Mouse (Mus musculus): ENCODE results near the gene Vmn1r5.
A peak's percentile ranks its signal among the peaks of the same experiment; 100 is the strongest.
"Not testable (repeated sequence)": the region's sequence is repeated elsewhere in the genome, so short reads cannot be mapped to it uniquely, and the experiment has no call there.

Gene Vmn1r5

DNA sequence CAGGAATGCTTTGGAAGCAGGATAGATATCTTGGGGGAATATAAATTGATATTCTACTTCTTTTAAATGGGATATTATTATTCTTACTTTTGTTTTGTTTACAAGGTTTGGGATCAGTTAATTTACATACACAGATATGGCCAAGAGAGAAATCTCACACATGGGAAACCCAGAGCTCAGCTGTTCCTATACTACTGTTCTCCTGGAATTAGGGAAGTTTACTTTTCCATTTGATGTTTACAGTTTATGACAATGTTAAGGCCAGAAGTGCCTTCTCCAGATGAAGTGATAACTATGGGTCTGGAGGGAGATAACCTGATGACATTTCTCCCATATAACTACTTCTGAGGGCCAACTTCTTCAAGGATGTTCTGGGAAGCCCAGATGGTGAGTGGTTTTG, at the start of gene Vmn1r5:
Gene Vmn1r5 (plus strand): TSS at position 301 of the 400 bp plus-strand sequence.
- DNase-seq = no peak

DNA sequence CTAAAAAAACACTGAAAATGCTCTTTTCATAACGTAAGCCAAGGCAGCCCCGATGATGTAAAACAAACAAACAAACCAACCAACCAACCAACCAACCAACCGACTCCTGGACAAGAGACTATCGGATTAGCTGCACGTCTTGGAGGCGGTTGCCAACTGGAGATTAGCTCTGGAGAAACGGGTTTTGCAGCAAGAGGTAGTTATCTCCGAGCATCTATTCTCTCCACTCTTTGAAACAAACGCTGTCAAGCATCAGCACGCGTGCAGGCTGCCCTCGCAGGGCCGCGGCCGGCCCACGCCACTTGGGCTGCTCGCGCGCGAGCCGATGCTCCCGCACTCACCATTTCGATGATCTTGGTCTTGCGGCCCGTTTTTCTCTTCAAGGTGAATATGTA, 46.7 kb upstream of the Vmn1r5 start:
- peak in 1 of 2 experiments; percentile 42 for DNase-seq

GRCm38 (mm10) chr6:56923726-56924707, 46.1 kb upstream of the Vmn1r5 start, which contains the start of the genes Nt5c3 and Vmn1r4:
Gene Nt5c3 (minus strand): TSS chr6:56923932.
Gene Vmn1r4 (plus strand): TSS chr6:56924015.
- peak; percentile 95 to 96 for DNase-seq

DNA sequence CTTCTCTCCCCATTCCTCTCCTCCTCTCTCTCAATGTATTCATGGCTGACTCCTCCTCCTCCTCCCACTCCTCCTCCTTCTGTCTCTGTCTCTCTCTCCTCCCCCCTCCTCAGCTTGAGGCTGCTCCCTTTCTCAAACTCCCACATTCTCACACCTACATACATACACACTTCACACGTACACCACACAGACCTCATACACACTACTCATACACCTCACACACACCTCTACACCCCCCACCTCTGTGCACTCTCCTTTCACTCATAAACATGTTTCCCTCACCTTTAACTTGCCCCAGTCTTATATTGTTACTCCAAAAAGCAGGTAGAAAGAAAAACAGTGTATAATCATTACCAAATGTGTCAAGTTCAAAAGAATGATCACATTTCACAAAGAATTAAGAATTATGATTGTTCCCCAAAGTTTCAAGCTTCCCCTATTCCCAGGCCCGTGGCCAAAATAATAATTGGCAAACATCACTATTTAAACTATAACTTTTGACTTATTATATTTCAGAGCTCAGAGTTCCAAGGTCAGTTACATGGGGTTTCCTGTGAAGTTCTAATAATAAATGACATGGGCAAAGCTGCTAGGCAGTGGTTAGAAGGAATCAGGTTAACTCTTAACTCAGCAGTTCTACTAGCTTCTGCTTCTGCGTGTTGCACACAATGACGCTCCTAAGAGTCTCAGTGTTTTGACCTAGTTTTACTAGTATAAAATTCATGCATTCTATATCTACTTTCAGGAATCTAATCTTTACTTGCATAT, 38.2 kb upstream of the Vmn1r5 start:
- no peak for DNase-seq

GRCm38 (mm10) chr6:56932464-56932863, 37.6 kb upstream of the Vmn1r5 start:
- DNase-seq = no peak

- DNase-seq = no peak
Observed at GRCm38 (mm10) chr6:56934366-56934765, 35.7 kb upstream of the Vmn1r5 start.

DNA sequence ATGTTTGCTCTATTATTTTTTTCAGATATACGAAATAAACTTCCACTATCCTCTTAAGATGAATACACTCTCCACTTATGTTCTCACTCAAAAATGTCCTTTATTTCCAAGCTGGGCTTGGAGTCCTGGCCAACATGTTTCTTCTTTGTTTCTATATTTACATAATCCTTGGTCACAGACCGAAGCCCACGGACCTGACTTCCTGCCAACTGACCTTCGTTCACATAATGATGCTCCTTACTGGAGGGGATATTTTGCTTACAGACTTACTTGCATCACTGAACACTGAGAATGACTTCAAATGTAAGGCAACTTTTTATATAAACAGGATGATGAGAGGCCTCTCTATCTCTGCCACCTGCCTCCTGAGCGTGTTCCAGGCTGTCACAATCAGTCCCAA, 13.6 kb upstream of the Vmn1r5 start:
- DNase-seq = peak; percentile 75 to 88

DNA sequence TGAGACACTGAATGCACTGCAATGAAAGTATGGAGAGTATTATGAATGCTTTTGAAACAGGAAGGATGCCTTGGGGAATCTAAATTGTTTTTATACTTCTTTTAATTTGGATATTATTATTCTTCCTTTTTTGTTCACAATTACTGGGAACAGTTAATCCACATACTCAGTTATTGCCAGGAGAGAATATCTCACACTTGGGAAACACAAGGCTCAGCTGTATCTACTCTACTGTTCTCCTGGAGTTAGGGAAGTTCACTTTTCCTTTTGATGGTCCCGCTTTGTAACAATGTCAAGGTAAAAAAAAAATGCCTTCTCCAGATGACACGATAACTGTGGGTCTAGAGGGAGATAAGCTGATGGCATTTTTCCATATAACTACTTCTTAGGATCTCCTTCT, 26.9 kb downstream of the Vmn1r5 start, which contains the start of gene Vmn1r6:
Gene Vmn1r6 (plus strand): TSS at position 301 of the 400 bp plus-strand sequence.
- DNase-seq = no peak

GRCm38 (mm10) chr6:57025224-57025623, 55.2 kb downstream of the Vmn1r5 start, which contains the start of gene Vmn1r7:
Gene Vmn1r7 (minus strand): TSS chr6:57025324.
- not testable (repeated sequence) for DNase-seq

- DNase-seq = no peak
Observed at GRCm38 (mm10) chr6:57031984-57032383, 61.9 kb downstream of the Vmn1r5 start, which contains the start of gene Vmn1r8. Gene Vmn1r8 (plus strand): TSS chr6:57032284.

DNA sequence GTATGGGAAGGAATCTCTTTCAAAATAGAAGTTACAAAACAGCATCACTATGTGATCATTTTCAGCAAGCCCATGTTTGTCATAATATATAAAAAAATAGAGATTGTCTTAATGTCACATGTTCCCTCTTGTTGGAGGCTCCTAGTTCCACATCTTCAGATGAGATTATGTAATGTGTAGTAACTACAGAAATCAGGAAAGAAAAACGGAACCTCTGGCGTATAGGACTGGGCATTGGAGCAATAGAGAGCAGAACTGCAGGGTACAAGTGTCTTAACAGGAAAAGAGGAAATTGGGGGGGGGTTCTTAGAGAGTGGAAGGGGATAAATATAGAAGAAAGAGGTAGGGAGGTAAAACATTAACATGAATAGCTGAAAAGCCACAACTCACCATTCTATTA, 64.6 kb downstream of the Vmn1r5 start:
- DNase-seq = no peak
